Mouse (Mus musculus) urinary bladder, postnatal 14 days (tissue): Measurements from ENCODE around the gene Gab1.

ENCODE experiments used
- DNase-seq: peaks from one replicate; pipeline ENCODE4 v3.0.0; 2021; ENCODE audit warnings: low spot score

Gab1 gene

GRCm38 (mm10) chr8:80843744-80844434 is 36.4 kb downstream of the Gab1 start:
- no peak for DNase-seq

GRCm38 (mm10) chr8:80842514-80842913 is 37.8 kb downstream of the Gab1 start:
- no peak for DNase-seq

GRCm38 (mm10) chr8:80840090-80840489 is 40.2 kb downstream of the Gab1 start:
- no peak for DNase-seq

- DNase-seq: peak; percentile 50
Observed at GRCm38 (mm10) chr8:80838199-80838598, 42.1 kb downstream of the Gab1 start.

- no peak for DNase-seq
Observed at GRCm38 (mm10) chr8:80835401-80835800, 44.9 kb downstream of the Gab1 start.

GRCm38 (mm10) chr8:80834443-80834842 is 45.9 kb downstream of the Gab1 start:
- no peak for DNase-seq

GRCm38 (mm10) chr8:80832534-80832933 is 47.8 kb downstream of the Gab1 start:
- no peak for DNase-seq

GRCm38 (mm10) chr8:80831876-80832524 is 48.3 kb downstream of the Gab1 start:
- DNase-seq: no peak

GRCm38 (mm10) chr8:80830724-80831566 is 49.4 kb downstream of the Gab1 start:
- DNase-seq: no peak

GRCm38 (mm10) chr8:80830141-80830540 is 50.2 kb downstream of the Gab1 start:
- no peak for DNase-seq

GRCm38 (mm10) chr8:80826996-80827395 is 53.3 kb downstream of the Gab1 start:
- DNase-seq: no peak

GRCm38 (mm10) chr8:80825136-80825535 is 55.2 kb downstream of the Gab1 start:
- no peak for DNase-seq

- no peak for DNase-seq
Observed at GRCm38 (mm10) chr8:80824426-80824825, 55.9 kb downstream of the Gab1 start.

- no peak for DNase-seq
Observed at GRCm38 (mm10) chr8:80823250-80823649, 57.1 kb downstream of the Gab1 start.

- DNase-seq: no peak
Observed at GRCm38 (mm10) chr8:80821367-80822225, 58.7 kb downstream of the Gab1 start.

- DNase-seq: no peak
Observed at GRCm38 (mm10) chr8:80818978-80819377, 61.3 kb downstream of the Gab1 start.

- no peak for DNase-seq
Observed at GRCm38 (mm10) chr8:80817065-80817464, 63.3 kb downstream of the Gab1 start.

- no peak for DNase-seq
Observed at GRCm38 (mm10) chr8:80815179-80815578, 65.1 kb downstream of the Gab1 start.

- DNase-seq: no peak
Observed at GRCm38 (mm10) chr8:80814087-80814791, 66.1 kb downstream of the Gab1 start.

- no peak for DNase-seq
Observed at GRCm38 (mm10) chr8:80813439-80813838, 66.9 kb downstream of the Gab1 start.

- no peak for DNase-seq
Observed at GRCm38 (mm10) chr8:80811591-80811991, 68.7 kb downstream of the Gab1 start.
